Mouse (Mus musculus) embryonic facial prominence, embryonic 12.5 days (tissue): ENCODE data around the gene 9930111J21Rik2. TPM values are rescaled to one million over a fixed set of nuclear protein-coding genes. Genes with fewer than 3 reads are reported as not detected.
"Not testable (repeated sequence)": the region's sequence is repeated elsewhere in the genome, so short reads cannot be mapped to it uniquely, and the experiment has no call there.

ENCODE experiments used
- ATAC-seq: fragments of 200-750 bp; cut with Nextera tagmentation; 2 replicates; pipeline ENCODE4 v1.8.0; 2017; ENCODE audit not compliant: insufficient number of reproducible peaks, insufficient read depth, low FRiP score, low TSS enrichment
- H3K27ac ChIP-seq: fragments of 300-500 bp; sonication (generic); 2 replicates; pipeline ENCODE4 v1.5.1; 2016; ENCODE audit warnings: mild to moderate bottlenecking
- H3K27me3 ChIP-seq: fragments of 300-500 bp; sonication (generic); 2 replicates; pipeline ENCODE4 v1.6.1; 2016; ENCODE audit warnings: mild to moderate bottlenecking, moderate library complexity
- H3K36me3 ChIP-seq: fragments of 300-500 bp; sonication (generic); 2 replicates; pipeline ENCODE4 v1.6.1; 2016; ENCODE audit warnings: mild to moderate bottlenecking
- H3K4me1 ChIP-seq: fragments of 300-500 bp; sonication (generic); 2 replicates; pipeline ENCODE4 v1.6.1; 2016
- H3K4me2 ChIP-seq: fragments of 300-500 bp; sonication (generic); replicated peaks from 2 replicates; pipeline ENCODE4 v1.6.1; 2016; ENCODE audit warnings: mild to moderate bottlenecking, moderate library complexity
- H3K4me3 ChIP-seq: fragments of 300-500 bp; sonication (generic); 2 replicates; pipeline ENCODE4 v1.5.1; 2016; ENCODE audit warnings: mild to moderate bottlenecking
- H3K9ac ChIP-seq: fragments of 300-500 bp; sonication (generic); 2 replicates; pipeline ENCODE4 v1.6.1; 2016; ENCODE audit warnings: mild to moderate bottlenecking, moderate library complexity
- H3K9me3 ChIP-seq: fragments of 300-500 bp; sonication (generic); 2 replicates; pipeline ENCODE4 v1.6.1; 2016; ENCODE audit warnings: mild to moderate bottlenecking, moderate library complexity
- WGBS: fragments of 180-500 bp; shearing (Covaris S2); methylation state at CpG from one replicate; pipeline ENCODE4 v1.1.7; 2016; 5-methylcytosine and 5-hydroxymethylcytosine counted together
- polyA plus RNA-seq: library from polyadenylated mRNA; unstranded; fragments of >200 nt; fragmentation: Nextera tagmentation; extraction: Ambion mirVana; gene quantifications from 2 replicates; pipeline ENCODE4 v1.2.1, GENCODE M21; 2016

9930111J21Rik2 gene
- 0.10 and 0.19 TPM in 2 replicates for polyA plus RNA-seq

DNA sequence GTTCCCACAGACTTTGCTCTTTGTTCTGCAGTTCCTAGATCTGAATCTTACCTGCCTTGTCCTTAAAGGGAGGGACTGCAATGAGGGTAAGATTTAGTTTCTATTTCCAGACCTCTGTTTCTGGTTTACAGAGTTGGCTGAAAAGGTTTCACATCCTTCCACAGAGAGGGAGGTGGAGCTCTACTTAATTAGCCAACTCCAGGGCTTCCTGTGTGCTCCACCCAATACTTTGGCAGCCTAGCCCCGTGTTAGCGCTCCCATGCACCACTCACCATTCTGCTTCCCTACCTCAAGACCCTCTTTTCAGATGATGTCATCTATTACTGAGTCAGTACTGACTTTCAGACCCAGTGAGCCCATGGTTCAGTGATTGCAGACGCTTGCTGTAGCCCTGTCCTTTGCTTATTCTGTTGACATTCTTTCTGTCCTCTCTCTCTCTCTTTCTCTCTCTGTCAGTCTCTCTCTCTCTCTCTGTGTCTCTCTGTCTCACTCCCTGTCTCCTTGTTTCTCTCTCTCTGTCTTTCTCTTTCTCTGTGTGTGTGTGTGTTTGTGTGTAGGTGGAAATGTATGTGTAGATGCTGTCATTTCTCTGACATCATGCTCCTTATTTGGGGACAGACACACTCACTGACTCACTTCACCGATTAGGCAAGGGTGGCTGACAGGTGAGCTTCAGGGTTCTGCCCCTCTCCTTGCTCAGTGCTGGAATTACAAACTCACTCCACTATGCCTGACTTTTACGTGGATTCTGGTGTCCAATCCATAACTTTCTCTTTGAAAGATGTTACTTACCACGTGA, at the start of gene 9930111J21Rik2:
Gene 9930111J21Rik2, minus strand, starts transcription at position 150 of the 799 bp plus-strand sequence.
- not testable (repeated sequence) for H3K4me1 ChIP-seq, H3K36me3 ChIP-seq, H3K9ac ChIP-seq, H3K27me3 ChIP-seq, ATAC-seq, H3K27ac ChIP-seq, H3K4me3 ChIP-seq, H3K9me3 ChIP-seq, H3K4me2 ChIP-seq
- 85% methylated on average over 1 of the region's 6 CpGs for WGBS

DNA sequence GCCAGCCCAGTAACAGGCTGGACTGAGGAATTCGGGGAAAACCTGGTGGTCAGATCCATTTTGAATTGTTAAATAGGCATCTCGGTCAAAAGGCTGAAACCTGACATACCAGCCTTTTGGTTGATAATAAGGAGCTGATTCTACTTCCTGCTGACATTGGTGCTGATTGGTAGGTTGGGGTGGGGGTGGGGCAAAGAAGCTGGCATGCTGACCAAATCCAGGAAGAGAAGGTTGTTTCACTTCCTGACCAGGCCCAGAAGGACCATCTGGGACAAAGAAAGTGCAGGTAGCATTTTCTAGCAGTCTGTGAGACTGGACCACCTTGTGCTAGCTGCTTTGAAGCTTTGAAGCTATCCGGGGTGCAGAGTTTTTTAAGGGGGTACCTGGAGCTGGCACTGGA, 49.4 kb upstream of the 9930111J21Rik2 start:
- Histone ChIP-seq H3K27me3 (no peaks in the 10 kb centered on the region), H3K4me3 (no peak overlapping the region)
- 84% methylated on average over 3 of the region's 3 CpGs for WGBS

DNA sequence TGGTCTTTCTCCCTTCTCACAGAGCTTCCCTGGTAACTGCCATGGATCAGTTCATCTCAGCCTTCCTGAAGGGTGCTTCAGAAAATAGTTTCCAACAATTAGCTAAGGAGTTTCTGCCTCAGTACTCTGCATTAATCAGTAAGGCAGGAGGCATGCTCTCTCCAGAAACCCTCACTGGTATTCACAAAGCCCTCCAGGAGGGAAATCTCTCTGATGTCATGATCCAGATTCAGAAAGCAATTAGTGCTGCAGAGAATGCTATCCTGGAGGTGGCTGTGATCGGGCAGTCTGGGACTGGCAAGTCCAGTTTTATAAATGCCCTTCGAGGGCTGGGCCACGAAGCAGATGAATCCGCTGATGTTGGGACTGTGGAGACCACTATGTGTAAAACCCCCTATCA, 44.3 kb upstream of the 9930111J21Rik2 start:
- ATAC-seq: no peak

More for the DNA sequence above, 49.4 kb upstream of the 9930111J21Rik2 start:
- ATAC-seq: no peak
- H3K36me3 ChIP-seq: no peaks in the 10 kb centered on the region
- no peak overlapping the region for H3K27ac ChIP-seq
- peaks cover 5% of the 10 kb centered on the region; the same call in 1 of the 2 replicates for H3K4me1 ChIP-seq
- no peak overlapping the region for H3K4me2 ChIP-seq
- no peak overlapping the region for H3K9ac ChIP-seq
- no peaks in the 10 kb centered on the region for H3K9me3 ChIP-seq

DNA sequence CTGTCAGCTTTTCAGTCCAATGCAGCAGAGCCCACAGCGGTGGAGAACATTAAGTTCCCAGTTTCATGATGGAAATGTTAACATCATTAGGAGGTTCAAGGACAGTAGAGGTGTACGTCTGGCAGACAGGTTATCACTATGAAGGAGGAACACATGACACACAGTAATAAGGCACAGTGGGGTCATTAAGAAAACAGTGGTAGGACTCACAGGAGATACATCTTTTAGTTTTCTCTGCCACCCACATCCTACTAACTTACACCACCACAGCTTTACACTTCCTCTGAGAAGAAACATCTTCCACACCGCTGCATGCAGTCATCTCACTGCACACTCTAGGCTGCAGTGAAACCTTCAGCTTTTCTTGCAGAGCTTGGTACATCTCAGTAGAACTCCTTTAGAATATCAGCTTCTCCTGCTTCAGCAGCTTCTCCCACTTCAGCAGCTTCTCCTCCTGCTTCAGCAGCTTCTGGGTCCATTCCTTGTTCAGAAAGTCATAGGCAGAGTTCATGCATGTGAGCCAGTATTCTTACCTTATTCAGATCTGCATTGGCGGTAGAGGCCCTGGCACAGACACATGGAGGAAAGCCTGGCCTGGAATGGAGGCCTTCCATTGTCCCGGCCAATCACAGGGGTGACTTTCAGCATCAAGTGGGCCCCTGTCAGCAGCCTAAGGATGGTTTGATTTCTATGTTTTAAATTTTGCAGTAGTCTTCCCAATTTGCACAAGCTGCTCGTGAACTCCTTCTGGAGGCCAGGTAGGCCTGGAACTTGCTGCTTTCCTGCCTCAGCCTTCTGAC, 43.0 kb upstream of the 9930111J21Rik2 start:
- no peak overlapping the region for H3K27ac ChIP-seq
- WGBS: 86% methylated on average over 6 of the region's 6 CpGs
- no peaks in the 10 kb centered on the region for H3K36me3 ChIP-seq
- H3K9me3 ChIP-seq: no peaks in the 10 kb centered on the region
- H3K9ac ChIP-seq: no peak overlapping the region
- H3K4me1 ChIP-seq: no peaks in the 10 kb centered on the region
- H3K27me3 ChIP-seq: no peaks in the 10 kb centered on the region
- no peak overlapping the region for H3K4me2 ChIP-seq
- H3K4me3 ChIP-seq: no peak overlapping the region
- ATAC-seq: no peak

More for the DNA sequence above, 44.3 kb upstream of the 9930111J21Rik2 start:
- H3K9me3 ChIP-seq: no peaks in the 10 kb centered on the region
- H3K27me3 ChIP-seq: no peaks in the 10 kb centered on the region
- H3K9ac ChIP-seq: no peak overlapping the region
- no peak overlapping the region for H3K4me2 ChIP-seq
- WGBS: 89% methylated on average over 4 of the region's 4 CpGs
- no peak overlapping the region for H3K27ac ChIP-seq
- H3K36me3 ChIP-seq: no peaks in the 10 kb centered on the region
- H3K4me3 ChIP-seq: no peak overlapping the region
- no peaks in the 10 kb centered on the region for H3K4me1 ChIP-seq

DNA sequence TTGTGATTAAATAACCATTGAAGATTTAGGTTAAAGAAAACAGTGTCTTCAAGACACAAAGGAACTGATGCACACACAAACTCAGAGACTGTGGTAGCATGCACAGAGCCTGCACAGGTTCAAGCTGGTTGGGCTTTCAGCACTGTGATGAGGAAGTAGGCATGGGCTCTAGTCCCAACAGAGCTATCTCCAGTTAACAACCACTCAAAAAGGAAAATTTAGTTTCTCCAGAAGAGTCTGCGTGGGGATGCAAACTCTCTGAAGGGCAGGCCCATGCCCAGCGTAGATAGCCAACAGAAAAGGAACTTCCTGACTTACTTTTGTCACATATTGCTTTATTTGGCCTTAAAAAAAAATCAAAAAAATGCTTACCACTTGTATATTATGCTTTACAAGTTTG, 41.7 kb upstream of the 9930111J21Rik2 start:
- WGBS: 87% methylated on average over 2 of the region's 2 CpGs
- no peak overlapping the region for H3K9ac ChIP-seq
- H3K9me3 ChIP-seq: no peaks in the 10 kb centered on the region
- H3K36me3 ChIP-seq: no peaks in the 10 kb centered on the region
- no peak overlapping the region for H3K4me3 ChIP-seq
- no peak overlapping the region for H3K4me2 ChIP-seq
- H3K4me1 ChIP-seq: peaks cover 8% of the 10 kb centered on the region
- H3K27me3 ChIP-seq: no peaks in the 10 kb centered on the region
- no peak overlapping the region for H3K27ac ChIP-seq
- no peak for ATAC-seq

DNA sequence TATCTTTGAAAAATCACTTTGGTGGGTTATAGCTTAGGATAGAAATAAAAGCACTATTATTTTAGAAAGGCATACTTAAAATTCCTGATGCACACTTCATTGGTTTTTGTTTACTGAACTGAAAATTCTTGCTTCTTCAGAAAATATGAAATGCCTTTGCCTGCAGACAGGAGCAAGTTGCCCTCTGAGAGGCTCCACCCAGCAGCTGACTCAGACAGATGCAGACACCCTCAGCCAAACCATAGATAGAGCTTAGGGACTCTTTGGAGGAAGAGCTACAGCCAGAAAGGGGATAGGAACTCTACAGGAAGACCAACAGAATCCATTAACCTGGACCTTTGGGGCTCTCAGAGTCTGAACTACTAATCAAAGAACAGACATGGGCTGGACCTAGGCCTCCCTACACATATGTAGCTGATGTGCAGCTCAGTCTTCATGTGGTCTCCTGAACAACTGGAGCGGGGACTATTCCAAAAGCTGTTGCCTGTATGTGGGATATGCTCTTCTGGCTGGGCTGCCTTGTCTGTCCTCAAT, 41.1 kb upstream of the 9930111J21Rik2 start:
- no peak for ATAC-seq
- Histone ChIP-seq H3K4me2 (no peak overlapping the region), H3K9me3 (no peaks in the 10 kb centered on the region), H3K27ac (no peak overlapping the region), H3K36me3 (no peaks in the 10 kb centered on the region), H3K4me3 (no peak overlapping the region), H3K9ac (no peak overlapping the region), H3K27me3 (no peaks in the 10 kb centered on the region), H3K4me1 (peaks cover 8% of the 10 kb centered on the region)
- WGBS: 90% methylated on average over 1 of the region's 1 CpGs

DNA sequence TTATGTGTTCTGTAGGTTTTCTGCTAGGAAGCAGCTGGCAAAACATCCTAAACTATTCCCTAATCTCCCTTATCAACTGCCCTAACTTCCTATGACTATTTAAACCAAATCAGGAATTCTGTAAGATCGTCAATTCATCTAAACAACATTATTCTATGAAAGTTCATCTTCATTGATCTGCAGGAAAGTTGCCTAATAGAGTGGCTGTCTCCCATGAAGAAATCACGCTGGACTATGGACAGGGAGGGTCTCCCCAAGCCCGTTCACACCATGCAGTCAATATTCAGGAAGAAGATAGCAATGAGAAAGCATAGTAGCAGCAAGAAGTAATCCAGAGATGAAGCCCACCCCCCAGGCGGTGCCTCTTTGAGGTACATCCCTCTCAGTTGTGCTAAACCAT, 40.1 kb upstream of the 9930111J21Rik2 start:
- Histone ChIP-seq H3K9me3 (no peaks in the 10 kb centered on the region), H3K27ac (no peak overlapping the region), H3K4me2 (no peak overlapping the region), H3K27me3 (no peaks in the 10 kb centered on the region), H3K4me3 (no peak overlapping the region), H3K36me3 (no peaks in the 10 kb centered on the region), H3K4me1 (peaks cover 8% of the 10 kb centered on the region), H3K9ac (no peak overlapping the region)
- no peak for ATAC-seq
- 75% methylated on average over 4 of the region's 4 CpGs for WGBS

DNA sequence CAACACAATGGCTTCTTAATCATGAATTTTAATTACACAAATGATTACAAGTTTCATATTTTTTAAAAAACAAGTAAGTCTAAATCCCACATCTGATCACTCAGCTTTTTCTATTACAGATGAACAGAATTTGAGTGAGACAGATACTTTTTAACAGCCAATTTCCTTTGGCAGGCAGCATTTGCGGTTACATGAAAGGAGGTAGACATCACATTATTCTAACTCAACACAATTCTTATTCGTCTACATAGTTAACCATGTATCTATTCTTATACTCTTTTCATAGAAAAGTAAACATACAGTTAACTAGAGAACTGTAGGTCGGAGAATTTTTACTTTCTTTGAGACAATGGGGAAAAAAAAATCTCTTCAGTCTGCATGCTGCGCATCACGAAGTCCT, 39.5 kb upstream of the 9930111J21Rik2 start:
- Histone ChIP-seq H3K4me2 (no peak overlapping the region), H3K9me3 (no peaks in the 10 kb centered on the region), H3K4me3 (no peak overlapping the region), H3K4me1 (peaks cover 8% of the 10 kb centered on the region), H3K27me3 (no peaks in the 10 kb centered on the region), H3K9ac (no peak overlapping the region), H3K27ac (no peak overlapping the region), H3K36me3 (no peaks in the 10 kb centered on the region)
- WGBS: 90% methylated on average over 5 of the region's 5 CpGs
- ATAC-seq: no peak

DNA sequence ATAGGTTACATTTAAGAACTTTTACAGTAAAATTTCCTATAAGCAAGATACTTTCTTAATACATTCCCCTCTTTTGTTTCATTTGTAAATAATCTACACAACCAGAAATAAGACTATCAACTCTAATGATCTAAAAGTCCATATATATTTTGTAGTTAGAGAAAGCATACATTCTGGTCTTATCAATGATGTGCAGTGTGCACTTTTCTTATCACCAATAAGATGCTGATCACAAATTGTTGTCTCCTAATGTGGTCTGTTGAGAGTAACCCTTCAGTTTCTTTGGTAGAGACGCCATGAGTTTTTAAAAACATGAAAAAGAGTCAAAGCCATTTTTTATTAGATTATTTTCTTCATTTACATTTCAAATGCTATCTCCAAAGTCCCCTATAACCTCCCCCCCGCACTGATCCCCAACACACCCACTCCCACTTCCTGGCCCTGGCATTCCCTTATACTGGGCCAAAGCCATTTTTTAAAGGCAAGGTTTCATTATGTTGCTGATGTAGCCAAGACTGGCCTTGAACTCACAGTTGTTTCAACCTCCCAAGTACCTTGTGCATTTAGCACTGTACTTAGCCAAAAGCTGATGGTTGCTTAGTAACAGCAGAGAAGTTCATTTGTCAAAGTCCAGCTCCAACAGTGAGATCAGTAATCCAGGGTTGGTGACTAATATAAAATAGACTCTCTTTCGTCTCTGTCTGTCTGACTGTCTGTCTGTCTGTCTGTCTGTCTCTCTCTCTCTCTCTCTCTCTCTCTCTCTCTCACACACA, 38.9 kb upstream of the 9930111J21Rik2 start:
- no peak overlapping the region for H3K9ac ChIP-seq
- H3K4me3 ChIP-seq: no peak overlapping the region
- H3K27me3 ChIP-seq: no peaks in the 10 kb centered on the region
- H3K4me1 ChIP-seq: peaks cover 8% of the 10 kb centered on the region
- no peaks in the 10 kb centered on the region for H3K36me3 ChIP-seq
- H3K9me3 ChIP-seq: no peaks in the 10 kb centered on the region
- H3K27ac ChIP-seq: no peak overlapping the region
- ATAC-seq: no peak
- 78% methylated on average over 3 of the region's 3 CpGs for WGBS
- H3K4me2 ChIP-seq: no peak overlapping the region

DNA sequence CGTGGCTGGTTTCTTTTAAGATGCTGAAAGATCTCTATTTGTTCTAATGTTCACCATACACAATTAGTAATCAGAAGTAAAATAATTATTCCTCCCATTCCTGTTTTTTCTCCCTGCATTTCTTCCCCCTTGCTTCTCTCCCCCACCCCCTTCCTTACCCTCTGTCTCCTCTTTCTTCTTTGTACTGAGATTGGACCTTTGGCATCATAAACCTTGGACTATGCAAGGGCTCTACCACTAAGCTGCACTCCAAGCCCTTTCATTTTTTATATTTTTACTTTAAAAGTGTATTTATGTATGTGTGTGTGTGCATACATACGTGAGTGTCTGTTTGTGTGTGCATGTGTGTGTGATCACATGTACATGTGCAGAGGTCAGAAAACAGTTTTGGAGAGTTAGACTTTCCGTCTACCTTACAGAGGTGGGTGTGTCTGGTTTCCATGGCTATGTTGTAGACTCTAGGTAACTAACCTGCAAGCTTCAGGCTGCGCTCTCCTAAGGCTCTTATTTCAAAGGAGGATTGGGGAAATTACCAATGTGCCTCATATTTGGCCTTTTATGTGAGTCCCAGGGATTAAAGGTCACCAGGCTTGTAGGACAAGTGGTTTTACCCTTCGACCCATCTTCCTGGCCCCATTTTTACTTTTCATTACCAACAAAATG, 38.1 kb upstream of the 9930111J21Rik2 start:
- Histone ChIP-seq H3K27ac (no peak overlapping the region), H3K9me3 (no peaks in the 10 kb centered on the region), H3K9ac (no peak overlapping the region), H3K4me3 (no peak overlapping the region), H3K4me1 (peaks cover 8% of the 10 kb centered on the region), H3K4me2 (no peak overlapping the region), H3K36me3 (no peaks in the 10 kb centered on the region), H3K27me3 (no peaks in the 10 kb centered on the region)
- no peak for ATAC-seq
- WGBS: 84% methylated on average over 5 of the region's 5 CpGs
